In the genomic region with DNA sequence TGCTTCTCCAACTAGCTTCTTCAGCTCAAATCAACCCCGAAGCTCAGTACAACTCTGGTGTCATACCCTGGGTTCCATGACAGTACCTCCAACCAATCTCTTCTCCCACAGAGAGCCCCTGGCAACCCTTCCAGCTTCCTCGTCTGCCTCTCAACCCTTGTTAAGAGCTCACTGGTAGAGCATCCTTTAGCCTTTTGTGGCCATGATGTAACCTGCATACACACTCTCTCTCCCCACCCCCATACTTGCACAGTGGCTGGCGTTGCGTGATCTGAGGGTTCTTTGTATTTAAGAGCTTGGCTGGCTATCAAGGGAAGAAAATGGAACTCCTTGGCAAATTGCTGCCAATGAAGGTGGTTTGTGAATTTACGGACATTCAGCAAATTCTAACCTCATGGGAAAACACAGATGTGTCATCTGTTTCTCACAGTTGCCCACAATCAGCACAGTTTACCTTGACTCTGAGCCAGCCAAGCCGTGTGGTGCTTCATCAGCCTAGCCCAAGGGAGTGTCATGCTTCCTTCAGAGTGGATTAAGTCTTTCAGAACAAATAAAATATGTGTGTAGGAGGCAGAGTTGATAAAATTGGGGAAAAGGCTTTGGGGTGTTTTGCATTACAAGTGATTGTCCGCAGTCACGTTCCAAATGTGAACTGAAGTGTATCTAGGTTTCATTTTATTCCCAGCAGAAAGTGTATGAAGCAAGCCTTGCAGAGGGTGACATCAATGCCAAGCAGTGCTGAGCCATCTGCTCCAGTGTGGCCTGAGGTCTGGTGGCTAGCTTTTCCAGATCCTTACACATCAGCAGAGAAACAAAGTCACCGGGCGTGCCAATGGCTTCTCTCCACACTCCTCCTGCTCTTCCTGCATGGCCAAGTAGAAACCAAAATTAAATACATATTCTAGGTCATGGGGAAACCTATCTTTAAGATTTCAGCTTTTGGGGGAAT, we compare ENCODE assay signal across 14 mouse cellular contexts. TPM values are rescaled to one million over a fixed set of nuclear protein-coding genes. Genes with fewer than 3 reads are reported as not detected.
DNase-seq lines count a peak whose midpoint lies in the region; ATAC-seq and TF ChIP-seq lines count a peak whose summit lies in the region.
"Had no signal": no experiment of that assay in that cellular context is flagged by ENCODE, and none has a peak within 500 bp of the region (broad histone marks: within the 10 kb centered on the region; RNA-seq: fewer than 3 reads in every experiment).

No protein-coding gene starts in this region.

- no peak overlapping the region for H3K4me2 ChIP-seq in hindbrain, embryonic 15.5 days
- H3K4me2 ChIP-seq in hindbrain, embryonic 14.5 days (replicated peaks): no peak overlapping the region
- H3K4me2 ChIP-seq: kidney, embryonic 15.5 days; liver, embryonic 11.5 days; midbrain, embryonic 11.5 days had no signal

- H3K36me3 ChIP-seq in hindbrain, embryonic 15.5 days: no peaks in the 10 kb centered on the region
- H3K36me3 ChIP-seq in hindbrain, embryonic 14.5 days (replicated peaks; ENCODE audit: control insufficient read depth, insufficient read depth): no peaks in the 10 kb centered on the region
- H3K36me3 ChIP-seq in C2C12 (ENCODE audit: control insufficient read depth, insufficient read depth): no peaks in the 10 kb centered on the region
- no peaks in the 10 kb centered on the region for H3K36me3 ChIP-seq in thymus, adult 2 months (ENCODE audit: control insufficient read depth, insufficient read depth, low read length)
- H3K36me3 ChIP-seq: kidney, embryonic 15.5 days had no signal

- in situ Hi-C loops in Patski (cut with MboI; ENCODE audit: low pct_unique_long_range_greater_than_20kb): no loop called here

- H3K9me3 ChIP-seq in hindbrain, embryonic 15.5 days: no peaks in the 10 kb centered on the region
- H3K9me3 ChIP-seq in hindbrain, embryonic 14.5 days (ENCODE audit: control insufficient read depth, low read length): no peaks in the 10 kb centered on the region
- H3K9me3 ChIP-seq: kidney, embryonic 15.5 days had no signal

- DNase-seq in hindbrain, embryonic 14.5 days (ENCODE audit: low spot score): no peak
- DNase-seq in Patski (ENCODE audit: low read depth, low spot score): peak; percentile 47
- peak; percentile 23 to 25 for DNase-seq in cerebellum, postnatal 36 days
- DNase-seq in frontal cortex, postnatal 25 days (ENCODE audit: low spot score in 2 of 2): no peak
- DNase-seq in thymus, adult 2 months: no peak
- DNase-seq: gastrocnemius, postnatal 25 days; lung, postnatal 10 days; thymus, postnatal 36 days had no signal

- H3K27ac ChIP-seq in hindbrain, embryonic 15.5 days (replicated peaks): no peak overlapping the region
- H3K27ac ChIP-seq in hindbrain, embryonic 14.5 days: no peak overlapping the region
- H3K27ac ChIP-seq in thymus, adult 2 months (ENCODE audit: control insufficient read depth, insufficient read depth, low read length): no peak overlapping the region
- H3K27ac ChIP-seq: kidney, embryonic 15.5 days had no signal

- no peaks in the 10 kb centered on the region for H3K79me2 ChIP-seq in C2C12 (ENCODE audit: control insufficient read depth, insufficient read depth)

- no peak for TF ChIP-seq CTCF in C2C12 (IDR thresholded peaks at IDR 0.05; ENCODE audit: control insufficient read depth, insufficient read depth, insufficient read length)
- no peak for TF ChIP-seq CTCF in Patski (IDR thresholded peaks at IDR 0.05)
- TF ChIP-seq CTCF in thymus, adult 2 months (IDR thresholded peaks at IDR 0.05; ENCODE audit: borderline replicate concordance, control insufficient read depth, extremely low read depth, insufficient read depth, low read length, poor library complexity): no peak

- H3K4me1 ChIP-seq in hindbrain, embryonic 15.5 days (replicated peaks): peaks cover 5% of the 10 kb centered on the region; the same call in 1 of the 2 replicates
- H3K4me1 ChIP-seq in hindbrain, embryonic 14.5 days (replicated peaks; ENCODE audit: control insufficient read depth, insufficient read depth, low read length): no peaks in the 10 kb centered on the region
- H3K4me1 ChIP-seq in thymus, adult 2 months (replicated peaks; ENCODE audit: control insufficient read depth, insufficient read depth, low read length): no peaks in the 10 kb centered on the region
- H3K4me1 ChIP-seq: kidney, embryonic 15.5 days had no signal

- TF ChIP-seq POLR2A in thymus, adult 2 months (IDR thresholded peaks at IDR 0.05; ENCODE audit: control insufficient read depth, extremely low read depth, insufficient read depth, low read length, poor library complexity): no peak

- CTCF ChIA-PET in Patski (lab: Charles Lee): interaction anchor here (1.6 kb wide), 1 partner anchor 8 kb away, joined by 4 read pairs; no protein-coding TSS in a partner anchor

- H3K27me3 ChIP-seq in hindbrain, embryonic 15.5 days: no peaks in the 10 kb centered on the region
- H3K27me3 ChIP-seq in hindbrain, embryonic 14.5 days (ENCODE audit: control insufficient read depth, insufficient read depth, low read length): no peaks in the 10 kb centered on the region
- no peaks in the 10 kb centered on the region for H3K27me3 ChIP-seq in C2C12 (ENCODE audit: control insufficient read depth, insufficient read depth, insufficient read length)
- no peaks in the 10 kb centered on the region for H3K27me3 ChIP-seq in Patski
- no peaks in the 10 kb centered on the region for H3K27me3 ChIP-seq in thymus, adult 2 months (ENCODE audit: control insufficient read depth, insufficient read depth, low read length)
- H3K27me3 ChIP-seq: kidney, embryonic 15.5 days had no signal

- H3K79me3 ChIP-seq in C2C12 (ENCODE audit: low read depth): no peaks in the 10 kb centered on the region

- 65% methylated on average over 10 of the region's 10 CpGs for WGBS in hindbrain, embryonic 15.5 days
- 79% methylated on average over 10 of the region's 10 CpGs for WGBS in hindbrain, embryonic 14.5 days
- WGBS in thymus, adult 2 months: 92% methylated on average over 10 of the region's 10 CpGs

- no peak overlapping the region for H3K4me3 ChIP-seq in hindbrain, embryonic 15.5 days
- no peak overlapping the region for H3K4me3 ChIP-seq in hindbrain, embryonic 14.5 days (replicated peaks; ENCODE audit: low read length)
- H3K4me3 ChIP-seq in C2C12 (ENCODE audit: insufficient read depth, poor library complexity, severe bottlenecking): no peak overlapping the region
- no peak overlapping the region for H3K4me3 ChIP-seq in thymus, adult 2 months (ENCODE audit: control insufficient read depth, insufficient read depth, low read length)
- H3K4me3 ChIP-seq: erythroblast, embryonic 14.5 days; kidney, embryonic 15.5 days had no signal

- no peak overlapping the region for H3K9ac ChIP-seq in hindbrain, embryonic 15.5 days
- no peak overlapping the region for H3K9ac ChIP-seq in hindbrain, embryonic 14.5 days
- H3K9ac ChIP-seq: kidney, embryonic 15.5 days had no signal

- ATAC-seq in hindbrain, embryonic 15.5 days (ENCODE audit: low FRiP score, low read depth): 0 out of 2 replicates have a peak, but pooled peaks have one; percentile 66
- no peak for ATAC-seq in hindbrain, embryonic 14.5 days (ENCODE audit: low FRiP score)
- peak; percentile 47 for ATAC-seq in Patski

- POLR2A ChIA-PET in Patski (lab: Charles Lee): no interaction called here

- H3ac ChIP-seq in C2C12 (ENCODE audit: control insufficient read depth, insufficient read length, low read depth): no peak overlapping the region

TF ChIP-seq in C2C12, 6 proteins besides CTCF, POLR2A, EP300 and RAD21:
- TF ChIP-seq MYOD1 (IDR thresholded peaks at IDR 0.05; ENCODE audit: control insufficient read depth, insufficient read length, low read depth) (no peak), MAX (IDR thresholded peaks at IDR 0.05) (peak; percentile 47), MYOG (IDR thresholded peaks at IDR 0.05; ENCODE audit: control insufficient read depth, extremely low read depth, insufficient read length) (no peak), USF1 (IDR thresholded peaks at IDR 0.05; ENCODE audit: low read depth) (no peak), FOSL1 (IDR thresholded peaks at IDR 0.05; ENCODE audit: insufficient read depth, low read length, poor library complexity, severe bottlenecking) (peak; percentile 10), CEBPB (IDR thresholded peaks at IDR 0.05; ENCODE audit: low read depth) (peak; percentile 15)

RNA-seq across cellular contexts. Expression of gene Hsd17b13, which starts 23.8 kb away (rescaled TPM):
- polyA plus RNA-seq in hindbrain, embryonic 15.5 days (2015; fragmentation: Nextera tagmentation; extraction: Ambion mirVana): not detected in 2 replicates
- polyA plus RNA-seq in hindbrain, embryonic 14.5 days (2014; fragmentation: Nextera tagmentation; extraction: Ambion mirVana): not detected in 2 replicates
- not detected for polyA plus RNA-seq in C2C12 (2012; fragmentation: generic; extraction: Trizol)
- polyA plus RNA-seq in Patski (2021): not detected
- polyA plus RNA-seq in thymus, adult 2 months (2012; rRNA removed): 0.26 TPM in 1 of 2 replicates, not detected in the other
- polyA plus RNA-seq: erythroblast, embryonic 14.5 days; midbrain, embryonic 11.5 days had no signal

RNA-seq across cellular contexts. Expression of gene Klhl8, which starts 42.4 kb away (rescaled TPM):
- polyA plus RNA-seq in hindbrain, embryonic 15.5 days (2015; fragmentation: Nextera tagmentation; extraction: Ambion mirVana): 38.0 and 41.3 TPM in 2 replicates
- 45.4 and 47.5 TPM in 2 replicates for polyA plus RNA-seq in hindbrain, embryonic 14.5 days (2014; fragmentation: Nextera tagmentation; extraction: Ambion mirVana)
- polyA plus RNA-seq in C2C12 (2012; fragmentation: generic; extraction: Trizol): 1.1 TPM
- 5.5 TPM for polyA plus RNA-seq in Patski (2021)
- polyA plus RNA-seq in thymus, adult 2 months (2012; rRNA removed): 7.2 and 9.4 TPM in 2 replicates
- polyA plus RNA-seq: erythroblast, embryonic 14.5 days had no signal

Comparison
In these comparisons a context has a peak if more than half of its experiments do, and no peak if none do; other contexts are left out.
1. DNase-seq: peak in Patski (single experiment) and cerebellum, postnatal 36 days (2 of 2); none in hindbrain, embryonic 14.5 days (single experiment), frontal cortex, postnatal 25 days (0 of 2) and thymus, adult 2 months (single experiment).